Mouse (Mus musculus) stomach, embryonic 16.5 days (tissue): ENCODE data around the gene Rabep1. TPM values are rescaled to one million over a fixed set of nuclear protein-coding genes. Genes with fewer than 3 reads are reported as not detected.
"Not testable (repeated sequence)": the region's sequence is repeated elsewhere in the genome, so short reads cannot be mapped to it uniquely, and the experiment has no call there.

ENCODE experiments used
- ATAC-seq: fragments of 200-750 bp; cut with Nextera tagmentation; 2 replicates; pipeline ENCODE4 v1.8.0; 2017; ENCODE audit warnings: moderate number of reproducible peaks, moderate TSS enrichment; ENCODE audit not compliant: insufficient read depth, low FRiP score
- H3K27ac ChIP-seq: fragments of 300-500 bp; sonication (generic); 2 replicates; pipeline ENCODE4 v1.5.1; 2014; ENCODE audit warnings: low read length
- H3K27me3 ChIP-seq: fragments of 300-500 bp; sonication (generic); 2 replicates; pipeline ENCODE4 v1.6.1; 2014; ENCODE audit warnings: low read length, control low read depth, mixed read lengths; ENCODE audit not compliant: control insufficient read depth, insufficient read depth
- H3K36me3 ChIP-seq: fragments of 300-500 bp; sonication (generic); 2 replicates; pipeline ENCODE4 v1.6.1; 2014; ENCODE audit warnings: low read length; ENCODE audit not compliant: control insufficient read depth, insufficient read depth
- H3K4me1 ChIP-seq: fragments of 300-500 bp; sonication (generic); 2 replicates; pipeline ENCODE4 v1.6.1; 2014; ENCODE audit warnings: low read length, control low read depth, mixed read lengths; ENCODE audit not compliant: control insufficient read depth, insufficient read depth
- H3K4me2 ChIP-seq: fragments of 300-500 bp; sonication (generic); 2 replicates; pipeline ENCODE4 v1.6.1; 2014; ENCODE audit warnings: low read depth, low read length, mixed read lengths
- H3K4me3 ChIP-seq: fragments of 300-500 bp; sonication (generic); replicated peaks from 2 replicates; pipeline ENCODE4 v1.5.1; 2014; ENCODE audit warnings: mild to moderate bottlenecking, low read length
- H3K9ac ChIP-seq: fragments of 300-500 bp; sonication (generic); 2 replicates; pipeline ENCODE4 v1.6.1; 2014; ENCODE audit warnings: low read length
- H3K9me3 ChIP-seq: fragments of 300-500 bp; sonication (generic); replicated peaks from 2 replicates; pipeline ENCODE4 v1.6.1; 2016; ENCODE audit warnings: low read length, control low read depth; ENCODE audit not compliant: control insufficient read depth
- WGBS: fragments of 180-500 bp; shearing (Covaris S2); extraction: QIAGEN DNeasy Blood & Tissue Kit; methylation state at CpG from one replicate; pipeline ENCODE4 v1.1.7; 2014; 5-methylcytosine and 5-hydroxymethylcytosine counted together
- polyA plus RNA-seq: library from polyadenylated mRNA; unstranded; fragments of >200 nt; fragmentation: Nextera tagmentation; extraction: Ambion mirVana; gene quantifications from 2 replicates; pipeline ENCODE4 v1.2.1, GENCODE M21; 2015

The Rabep1 gene
- polyA plus RNA-seq, 1 experiment from 2014 or later = 27.5 TPM

GRCm38 (mm10) chr11:70871110-70871509 is 26.5 kb downstream of the Rabep1 start:
- Histone ChIP-seq H3K9ac (no peak overlapping the region), H3K9me3 (no peaks in the 10 kb centered on the region), H3K27ac (no peak overlapping the region), H3K27me3 (no peaks in the 10 kb centered on the region), H3K4me2 (no peak overlapping the region), H3K36me3 (no peaks in the 10 kb centered on the region), H3K4me1 (peaks cover 16% of the 10 kb centered on the region), H3K4me3 (no peak overlapping the region)
- ATAC-seq = no peak
- 81% methylated on average over 1 of the region's 1 CpGs for WGBS

DNA sequence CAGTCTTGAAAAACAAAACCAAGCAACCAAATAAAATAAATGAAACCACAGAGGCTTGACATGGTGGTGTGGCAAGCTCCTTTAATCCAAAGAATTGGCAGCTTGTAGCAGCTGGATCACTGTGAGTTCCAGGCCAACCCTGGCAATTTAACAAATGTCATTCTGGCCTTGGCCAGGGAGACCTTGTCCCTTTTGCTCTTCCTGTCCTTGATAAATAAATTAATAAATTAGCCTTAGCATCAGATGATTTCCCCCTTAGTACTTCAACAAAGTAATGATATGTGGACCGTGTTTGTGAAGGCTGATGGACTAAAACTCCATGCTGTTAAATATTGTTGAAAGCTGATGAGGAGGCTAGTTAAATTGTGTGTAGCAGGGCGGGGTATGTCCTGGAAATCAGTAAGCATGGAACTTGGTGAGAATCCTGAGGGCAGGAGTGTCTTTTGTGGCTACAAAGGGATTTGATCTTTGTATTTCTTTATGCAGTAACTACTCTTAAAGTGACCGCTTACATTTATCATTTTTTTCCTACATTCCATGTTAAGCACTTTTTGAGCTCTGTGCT is 27.3 kb downstream of the Rabep1 start:
- no peak for ATAC-seq
- no peaks in the 10 kb centered on the region for H3K27me3 ChIP-seq

DNA sequence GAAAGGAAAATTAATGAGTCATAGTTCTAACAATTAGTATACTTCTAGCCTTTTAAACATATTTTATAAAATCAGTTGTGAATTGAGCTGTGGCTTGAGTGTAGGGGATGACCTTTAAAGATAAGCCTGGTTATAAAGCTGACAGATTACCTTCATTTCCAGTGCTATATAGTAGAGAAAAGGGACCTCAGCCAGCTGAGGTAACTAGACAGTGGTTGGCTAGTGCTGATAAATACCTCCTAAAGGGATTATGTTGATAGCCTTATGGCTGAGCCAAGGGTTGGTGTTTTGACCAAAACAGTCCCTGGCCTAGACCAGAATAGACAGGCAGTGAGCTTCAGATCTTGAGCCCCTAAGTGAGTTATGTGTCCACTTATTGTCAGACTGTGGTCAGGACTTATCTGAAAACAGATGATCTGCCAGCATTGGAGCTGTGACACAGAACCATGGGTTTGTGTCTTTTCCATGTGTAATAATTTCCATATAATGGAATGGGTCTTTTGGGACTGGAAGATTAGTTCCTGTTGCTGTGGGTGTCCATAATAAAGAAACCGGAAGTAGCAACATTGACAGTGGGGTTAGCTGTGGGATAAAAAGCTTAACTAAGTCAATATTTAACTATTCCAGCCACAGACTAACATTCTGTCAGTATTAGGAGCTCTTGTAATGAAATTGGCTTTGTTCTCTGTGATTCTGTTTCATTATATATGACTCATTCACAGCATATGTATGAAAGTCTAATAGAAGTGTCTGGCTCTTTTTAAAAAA is 29.5 kb downstream of the Rabep1 start:
- H3K4me3 ChIP-seq = no peak overlapping the region
- 0 out of 2 replicates have a peak overlapping the region, but pooled peaks have one; percentile 15 for H3K27ac ChIP-seq
- 47% methylated on average over 1 of the region's 1 CpGs for WGBS
- H3K9me3 ChIP-seq = no peaks in the 10 kb centered on the region
- H3K9ac ChIP-seq = no peak overlapping the region
- ATAC-seq = no peak
- H3K4me1 ChIP-seq = peaks cover 16% of the 10 kb centered on the region
- no peaks in the 10 kb centered on the region for H3K27me3 ChIP-seq
- no peak overlapping the region for H3K4me2 ChIP-seq
- H3K36me3 ChIP-seq = no peaks in the 10 kb centered on the region

More for the DNA sequence above, 27.3 kb downstream of the Rabep1 start:
- no peak overlapping the region for H3K27ac ChIP-seq
- no peaks in the 10 kb centered on the region for H3K9me3 ChIP-seq
- H3K36me3 ChIP-seq = no peaks in the 10 kb centered on the region
- no peak overlapping the region for H3K4me3 ChIP-seq
- no peak overlapping the region for H3K4me2 ChIP-seq
- no peak overlapping the region for H3K9ac ChIP-seq
- peaks cover 16% of the 10 kb centered on the region for H3K4me1 ChIP-seq
- 87% methylated on average over 3 of the region's 3 CpGs for WGBS

DNA sequence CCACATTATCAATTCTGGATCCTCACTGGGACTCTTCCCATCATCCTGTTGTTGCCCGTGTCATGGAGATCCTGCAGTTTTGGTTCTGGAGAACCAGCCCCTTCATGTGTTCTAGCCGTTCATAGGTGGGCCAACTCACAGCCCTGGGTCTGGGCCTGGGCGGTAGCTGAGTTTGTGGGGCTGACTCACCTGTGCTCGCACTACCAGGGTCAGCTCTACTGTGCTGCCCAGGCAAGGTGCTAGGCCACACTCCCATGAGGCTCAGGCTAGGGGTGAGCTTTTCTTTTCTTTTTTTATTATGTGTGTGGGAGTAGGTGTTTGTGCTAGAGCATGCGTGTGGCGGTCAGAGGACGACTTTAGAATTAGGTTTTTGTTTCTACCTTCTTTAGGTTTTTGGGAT is 33.1 kb downstream of the Rabep1 start:
- H3K27me3 ChIP-seq = no peaks in the 10 kb centered on the region
- H3K4me1 ChIP-seq = peaks cover 5% of the 10 kb centered on the region
- H3K4me3 ChIP-seq = no peak overlapping the region
- no peak overlapping the region for H3K4me2 ChIP-seq
- no peaks in the 10 kb centered on the region for H3K36me3 ChIP-seq
- ATAC-seq = no peak
- 94% methylated on average over 7 of the region's 7 CpGs for WGBS
- H3K27ac ChIP-seq = no peak overlapping the region
- no peak overlapping the region for H3K9ac ChIP-seq
- H3K9me3 ChIP-seq = no peaks in the 10 kb centered on the region

GRCm38 (mm10) chr11:70882905-70883430 is 38.4 kb downstream of the Rabep1 start:
- WGBS = 84% methylated on average over 3 of the region's 3 CpGs
- no peak for ATAC-seq
- no peak overlapping the region for H3K27ac ChIP-seq

GRCm38 (mm10) chr11:70890643-70891042 is 46.1 kb downstream of the Rabep1 start:
- ATAC-seq = no peak
- no peaks in the 10 kb centered on the region for H3K27me3 ChIP-seq
- peaks cover 22% of the 10 kb centered on the region for H3K36me3 ChIP-seq
- no peak overlapping the region for H3K4me3 ChIP-seq
- no peak overlapping the region for H3K4me2 ChIP-seq
- peaks cover 3% of the 10 kb centered on the region; the same call in 1 of the 2 replicates for H3K9me3 ChIP-seq
- no peaks in the 10 kb centered on the region for H3K4me1 ChIP-seq
- H3K9ac ChIP-seq = no peak overlapping the region
- no peak overlapping the region for H3K27ac ChIP-seq
- WGBS = 92% methylated on average over 2 of the region's 2 CpGs

More at GRCm38 (mm10) chr11:70882905-70883430, 38.4 kb downstream of the Rabep1 start:
- no peaks in the 10 kb centered on the region for H3K27me3 ChIP-seq
- H3K9ac ChIP-seq = no peak overlapping the region
- 0 out of 2 replicates have a peak, but pooled peaks cover 3% of the 10 kb centered on the region for H3K36me3 ChIP-seq
- no peaks in the 10 kb centered on the region for H3K4me1 ChIP-seq
- H3K4me3 ChIP-seq = no peak overlapping the region
- H3K9me3 ChIP-seq = no peaks in the 10 kb centered on the region
- H3K4me2 ChIP-seq = no peak overlapping the region

GRCm38 (mm10) chr11:70891616-70892015 is 47.0 kb downstream of the Rabep1 start:
- Histone ChIP-seq H3K36me3 (peaks cover 22% of the 10 kb centered on the region), H3K4me1 (no peaks in the 10 kb centered on the region), H3K9me3 (peaks cover 3% of the 10 kb centered on the region; the same call in 1 of the 2 replicates), H3K4me3 (no peak overlapping the region), H3K9ac (no peak overlapping the region), H3K27ac (no peak overlapping the region), H3K27me3 (no peaks in the 10 kb centered on the region), H3K4me2 (no peak overlapping the region)
- no peak for ATAC-seq

DNA sequence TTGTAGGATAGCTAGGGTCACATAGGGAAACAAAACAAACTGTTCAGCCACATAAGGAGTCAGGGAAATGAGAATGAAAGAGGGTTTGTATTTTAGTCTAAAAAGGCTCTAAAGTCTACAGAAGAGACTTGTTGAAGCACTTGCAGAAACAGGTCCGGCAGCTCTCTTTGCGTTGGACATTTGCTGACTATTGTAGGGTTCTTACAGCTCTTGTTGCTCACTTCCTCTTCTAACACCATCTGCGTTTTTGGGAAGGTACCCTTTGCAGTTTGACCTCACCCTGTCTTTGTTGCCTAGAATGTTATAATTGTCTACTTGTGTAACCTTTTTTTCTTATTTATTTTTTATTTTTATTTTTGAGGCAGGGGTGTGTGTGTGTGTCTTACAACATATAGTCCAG is 53.1 kb downstream of the Rabep1 start:
- WGBS = 82% methylated on average over 3 of the region's 3 CpGs
- peaks cover 3% of the 10 kb centered on the region; the same call in 1 of the 2 replicates for H3K9me3 ChIP-seq
- ATAC-seq = no peak
- peaks cover 20% of the 10 kb centered on the region for H3K36me3 ChIP-seq
- H3K9ac ChIP-seq = no peak overlapping the region
- H3K27me3 ChIP-seq = no peaks in the 10 kb centered on the region
- H3K4me2 ChIP-seq = no peak overlapping the region
- H3K4me1 ChIP-seq = no peaks in the 10 kb centered on the region
- H3K4me3 ChIP-seq = no peak overlapping the region
- no peak overlapping the region for H3K27ac ChIP-seq

DNA sequence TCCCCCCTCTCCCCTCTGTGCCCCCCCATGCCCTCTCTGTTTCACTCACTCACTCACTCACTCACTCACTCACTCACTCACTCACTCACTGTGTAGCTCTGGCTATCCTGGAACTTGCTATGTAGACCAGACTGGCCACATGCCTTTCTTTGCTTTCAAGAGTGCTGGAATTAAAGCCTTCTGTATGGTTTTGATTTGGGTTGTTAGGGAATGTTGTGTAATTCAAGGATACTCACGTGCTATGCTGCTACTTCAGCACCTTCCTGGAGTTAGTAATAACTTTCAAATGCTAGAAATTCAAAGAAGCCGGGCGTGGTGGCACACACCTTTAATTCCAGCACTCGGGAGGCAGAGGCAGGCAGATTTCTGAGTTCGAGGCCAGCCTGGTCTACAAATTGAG is 53.6 kb downstream of the Rabep1 start:
- not testable (repeated sequence) for ATAC-seq, H3K27ac ChIP-seq, H3K9me3 ChIP-seq, H3K4me2 ChIP-seq, H3K4me3 ChIP-seq, H3K27me3 ChIP-seq, H3K4me1 ChIP-seq, H3K9ac ChIP-seq
- 94% methylated on average over 5 of the region's 5 CpGs for WGBS
- H3K36me3 ChIP-seq = peaks cover 20% of the 10 kb centered on the region
